ENCODE assay signal across 23 mouse cellular contexts in genomic region chr13:41330589-41331345, GRCm38 (mm10). TPM values are rescaled to one million over a fixed set of nuclear protein-coding genes. Genes with fewer than 3 reads are reported as not detected.
DNase-seq lines count a peak whose midpoint lies in the region; ATAC-seq and TF ChIP-seq lines count a peak whose summit lies in the region.
"Had no signal": no experiment of that assay in that cellular context is flagged by ENCODE, and none has a peak within 500 bp of the region (broad histone marks: within the 10 kb centered on the region; RNA-seq: fewer than 3 reads in every experiment).

No protein-coding gene starts in this region.

- WGBS in heart, postnatal 0 days = 52% methylated on average over 11 of the region's 11 CpGs
- 54% methylated on average over 11 of the region's 11 CpGs for WGBS in liver, embryonic 12.5 days (ENCODE audit: insufficient replicate concordance)

- no peak for TF ChIP-seq EP300 in heart, postnatal 0 days (IDR thresholded peaks at IDR 0.05; ENCODE audit: low read depth)

- ATAC-seq in heart, postnatal 0 days (ENCODE audit: insufficient read depth, low read depth) = no peak
- no peak for ATAC-seq in liver, embryonic 12.5 days
- ATAC-seq: forebrain, postnatal 0 days; Patski had no signal

- no peak for DNase-seq in heart, postnatal 0 days (ENCODE audit: low spot score)
- DNase-seq in heart, adult 8-10 months (ENCODE audit: low spot score) = no peak
- DNase-seq in testis, postnatal 14 days (ENCODE audit: low spot score) = peak; percentile 59
- DNase-seq in testis, postnatal 10 days (ENCODE audit: low spot score) = no peak
- DNase-seq in fibroblast of lung, adult 2 months (ENCODE audit: low read depth) = peak; percentile 90
- no peak for DNase-seq in natural killer cell, adult 2 months (ENCODE audit: low spot score in 2 of 2)
- DNase-seq: cerebellum, adult 9-10 months; embryo, embryonic 11 days; forebrain, postnatal 0 days; gastrocnemius, postnatal 10 days; kidney, postnatal 10 days; liver; thymus, postnatal 25 days had no signal

- peaks cover 60% of the 10 kb centered on the region for H3K4me1 ChIP-seq in heart, postnatal 0 days (ENCODE audit: control insufficient read depth, insufficient read depth)
- H3K4me1 ChIP-seq in liver, embryonic 12.5 days = 0 out of 2 replicates have a peak, but pooled peaks cover 4% of the 10 kb centered on the region

- no peak for TF ChIP-seq CTCF in heart, postnatal 0 days (IDR thresholded peaks at IDR 0.05; ENCODE audit: low read depth)

- no peak overlapping the region for H3K4me3 ChIP-seq in heart, postnatal 0 days (ENCODE audit: low read depth, low read length)
- H3K4me3 ChIP-seq in liver, embryonic 12.5 days = no peak overlapping the region
- H3K4me3 ChIP-seq: heart, embryonic 15.5 days; hindbrain, embryonic 15.5 days; lung, embryonic 15.5 days; stomach, embryonic 15.5 days had no signal

- peaks cover 24% of the 10 kb centered on the region for H3K36me3 ChIP-seq in heart, postnatal 0 days (replicated peaks; ENCODE audit: control insufficient read depth, insufficient read depth, low read length)
- H3K36me3 ChIP-seq in liver, embryonic 12.5 days = no peaks in the 10 kb centered on the region
- H3K36me3 ChIP-seq: hindbrain, embryonic 15.5 days; stomach, embryonic 15.5 days had no signal

- H3K27ac ChIP-seq in heart, postnatal 0 days (ENCODE audit: low read depth) = 0 out of 2 replicates have a peak overlapping the region, but pooled peaks have one; percentile 17
- no peak overlapping the region for H3K27ac ChIP-seq in liver, embryonic 12.5 days
- H3K27ac ChIP-seq: heart, embryonic 15.5 days; lung, embryonic 15.5 days; stomach, embryonic 15.5 days had no signal

- H3K9me3 ChIP-seq in heart, postnatal 0 days (replicated peaks; ENCODE audit: control insufficient read depth, low read length) = no peaks in the 10 kb centered on the region
- H3K9me3 ChIP-seq in liver, embryonic 12.5 days (replicated peaks) = no peaks in the 10 kb centered on the region
- H3K9me3 ChIP-seq: heart, embryonic 15.5 days; hindbrain, embryonic 15.5 days; lung, embryonic 15.5 days; stomach, embryonic 15.5 days had no signal

- H3K9ac ChIP-seq in heart, postnatal 0 days (replicated peaks; ENCODE audit: low read depth, low read length) = no peak overlapping the region
- no peak overlapping the region for H3K9ac ChIP-seq in liver, embryonic 12.5 days
- H3K9ac ChIP-seq: forebrain, postnatal 0 days; heart, embryonic 15.5 days; hindbrain, embryonic 15.5 days; lung, embryonic 15.5 days; stomach, embryonic 15.5 days had no signal

- H3K4me2 ChIP-seq in heart, postnatal 0 days (ENCODE audit: low read depth, low read length) = no peak overlapping the region
- H3K4me2 ChIP-seq in liver, embryonic 12.5 days = no peak overlapping the region
- H3K4me2 ChIP-seq: heart, embryonic 15.5 days; hindbrain, embryonic 15.5 days; lung, embryonic 15.5 days; midbrain, embryonic 11.5 days; stomach, embryonic 15.5 days had no signal

- no peaks in the 10 kb centered on the region for H3K27me3 ChIP-seq in heart, postnatal 0 days (ENCODE audit: control insufficient read depth, insufficient read depth, low read length)
- H3K27me3 ChIP-seq in liver, embryonic 12.5 days (replicated peaks) = no peaks in the 10 kb centered on the region
- H3K27me3 ChIP-seq: CH12.LX; heart, embryonic 15.5 days; hindbrain, embryonic 15.5 days; lung, embryonic 15.5 days; Patski; stomach, embryonic 15.5 days had no signal

RNA-seq across cellular contexts. Expression of gene Gm17364, which starts 57.0 kb away (rescaled TPM):
- not detected in 2 replicates for total RNA-seq in heart, postnatal 0 days (2014; rRNA removed; ENCODE audit: low replicate concordance)
- not detected in 2 replicates for polyA plus RNA-seq in heart, postnatal 0 days (2015; fragmentation: Nextera tagmentation; extraction: Ambion mirVana)
- not detected for total RNA-seq in heart, adult 8-10 months (2022)
- not detected in 2 replicates for polyA plus RNA-seq in liver, embryonic 12.5 days (2016; fragmentation: Nextera tagmentation; extraction: Ambion mirVana)
- total RNA-seq: CH12.LX; forebrain, postnatal 0 days; gastrocnemius, postnatal 10 days; layer of hippocampus, postnatal 14 days; left cerebral cortex, postnatal 25 days had no signal
- polyA plus RNA-seq: forebrain, postnatal 0 days; heart, embryonic 15.5 days; hindbrain, embryonic 15.5 days; lung, embryonic 15.5 days; midbrain, embryonic 11.5 days; Patski; stomach, embryonic 15.5 days had no signal

Comparison
In these comparisons a context has a peak if more than half of its experiments do, and no peak if none do; other contexts are left out.
1. DNase-seq: peak in testis, postnatal 14 days (single experiment) and fibroblast of lung, adult 2 months (single experiment); none in heart, postnatal 0 days (single experiment), heart, adult 8-10 months (single experiment), testis, postnatal 10 days (single experiment) and natural killer cell, adult 2 months (0 of 2).